Mouse (Mus musculus) gastrocnemius, postnatal 14 days (tissue): ENCODE data around the gene Usp50. TPM values are rescaled to one million over a fixed set of nuclear protein-coding genes. Genes with fewer than 3 reads are reported as not detected.

ENCODE experiments used
- DNase-seq: peaks from one replicate; pipeline ENCODE4 v3.0.0; 2021; ENCODE audit warnings: mixed read lengths
- intact Hi-C: fragments of 180-260 bp; cut with DNase I; formaldehyde crosslinking; loops from one replicate; pipeline ENCODE4 v1.15.1; 2025; ENCODE audit warnings: low total_unique reads
- total RNA-seq, 2 experiments: library from RNA; stranded (reverse); gene quantifications; 2 replicates each; pipeline ENCODE4 v1.2.3; 2021

The Usp50 gene
- total RNA-seq, 2 experiments from 2014 or later = 0.24 to 0.27 TPM

DNA sequence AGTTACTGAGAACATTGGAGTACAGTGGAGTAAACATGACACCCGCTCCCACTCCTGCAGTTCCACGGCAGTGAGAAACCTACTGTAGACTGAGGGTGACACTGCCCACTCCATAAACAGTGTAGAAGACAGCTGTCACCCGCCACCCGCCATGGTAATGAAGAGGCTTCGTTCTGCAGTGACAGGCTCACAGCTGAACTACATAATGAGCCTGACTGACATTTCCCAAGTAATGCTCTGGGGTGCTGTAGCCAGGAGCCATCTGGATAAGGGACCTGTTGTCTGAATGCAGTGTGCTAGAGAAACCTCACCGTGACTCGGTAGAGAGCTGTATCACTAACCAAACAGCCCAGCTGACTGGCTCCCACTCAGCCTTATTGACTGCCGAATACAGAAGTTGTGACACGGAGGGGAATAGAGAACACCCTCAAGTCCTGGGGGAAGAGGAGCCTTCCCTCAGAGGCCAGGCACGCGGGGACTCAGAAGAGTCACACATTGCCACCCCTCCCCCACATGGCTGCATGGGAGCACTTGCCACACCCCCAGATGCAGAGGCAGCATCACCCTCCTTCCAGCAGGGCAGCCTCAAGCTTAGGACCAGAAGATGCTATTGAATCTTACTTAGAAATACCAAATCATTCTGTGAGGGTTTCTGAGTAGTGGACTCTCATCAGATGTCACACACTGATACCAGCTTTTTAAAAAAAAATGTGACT is 17.2 kb downstream of the Usp50 start:
- intact Hi-C loops = no loop called here

DNA sequence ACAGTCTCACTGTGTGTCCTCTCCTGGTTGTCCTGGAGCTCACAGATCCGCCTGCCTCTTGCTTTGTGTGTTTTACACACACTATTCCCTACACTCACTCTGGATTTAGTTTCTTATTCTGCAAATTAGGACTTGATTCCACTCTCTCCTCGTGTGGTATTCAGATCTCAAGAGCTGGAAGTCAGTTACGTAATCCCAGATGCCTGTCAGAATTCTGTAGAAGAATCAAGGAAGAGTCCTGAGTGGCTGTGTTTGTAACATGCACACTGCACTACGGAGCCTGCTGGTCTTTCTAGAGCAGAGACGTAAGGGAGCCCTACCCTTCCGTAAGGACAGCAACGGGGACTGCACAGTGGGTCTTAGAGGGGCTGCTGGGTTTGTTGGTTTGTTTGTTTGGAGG is 23.9 kb downstream of the Usp50 start:
- DNase-seq = no peak
- intact Hi-C loops = no loop called here

More for the DNA sequence above, 17.2 kb downstream of the Usp50 start:
- no peak for DNase-seq

DNA sequence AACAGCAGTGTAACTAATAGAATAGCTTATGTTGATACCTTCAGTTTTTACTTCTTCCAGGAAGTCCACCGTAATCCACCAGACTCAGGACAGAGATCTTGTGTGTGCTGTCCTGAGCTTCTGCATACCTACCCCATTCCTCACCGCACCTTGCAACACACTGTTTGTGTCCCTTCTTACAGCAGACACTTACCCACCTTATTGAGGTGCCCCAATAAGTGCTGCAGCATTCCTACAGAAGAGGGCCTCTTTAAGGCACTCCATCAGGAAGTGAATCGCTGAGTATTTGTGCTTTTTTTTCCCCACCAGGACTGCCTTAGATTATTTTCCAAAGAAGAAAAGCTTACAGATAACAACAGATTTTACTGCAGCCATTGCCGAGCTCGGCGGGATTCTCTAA is 27.6 kb downstream of the Usp50 start:
- intact Hi-C loops = no loop called here
- no peak for DNase-seq

DNA sequence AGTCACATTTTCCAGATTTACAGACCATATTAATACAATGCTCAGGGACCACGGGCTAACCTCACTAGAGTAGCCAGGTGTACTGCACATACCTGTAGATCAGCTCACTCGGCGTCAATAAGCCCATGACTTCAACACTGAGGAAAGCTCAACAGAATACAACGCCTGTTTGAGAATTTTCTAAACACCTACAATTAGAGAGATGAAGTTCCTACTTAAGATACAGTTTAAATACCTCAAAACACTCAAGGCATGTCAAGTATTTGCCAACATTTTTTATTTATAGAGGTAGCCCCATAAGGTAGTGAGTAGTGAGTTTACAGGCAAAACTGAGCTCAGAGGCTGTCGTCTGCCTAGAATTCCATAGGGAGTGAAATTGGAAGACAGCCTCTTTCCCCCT is 39.9 kb downstream of the Usp50 start:
- intact Hi-C loops = no loop called here
- DNase-seq = no peak

DNA sequence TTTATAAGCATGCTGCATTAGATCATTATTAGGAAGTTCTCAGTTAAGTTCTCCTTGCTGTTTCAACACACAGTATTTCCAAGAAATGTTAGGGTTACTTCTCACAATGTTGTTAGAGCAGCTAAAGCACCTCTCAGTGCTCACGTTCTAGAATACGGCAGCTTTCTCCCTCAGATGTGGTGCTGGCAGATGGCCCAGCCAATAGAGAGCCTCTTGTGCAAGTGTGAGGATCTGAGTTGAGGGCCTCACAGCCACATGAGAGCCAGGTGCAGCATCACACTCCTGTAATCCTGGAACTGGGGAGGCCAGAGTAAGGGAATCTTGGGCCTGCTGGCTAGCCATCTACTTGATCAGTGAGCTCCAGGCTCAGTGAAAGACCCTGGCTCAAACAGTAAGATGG is 43.0 kb downstream of the Usp50 start:
- intact Hi-C loops = no loop called here
- DNase-seq = no peak

DNA sequence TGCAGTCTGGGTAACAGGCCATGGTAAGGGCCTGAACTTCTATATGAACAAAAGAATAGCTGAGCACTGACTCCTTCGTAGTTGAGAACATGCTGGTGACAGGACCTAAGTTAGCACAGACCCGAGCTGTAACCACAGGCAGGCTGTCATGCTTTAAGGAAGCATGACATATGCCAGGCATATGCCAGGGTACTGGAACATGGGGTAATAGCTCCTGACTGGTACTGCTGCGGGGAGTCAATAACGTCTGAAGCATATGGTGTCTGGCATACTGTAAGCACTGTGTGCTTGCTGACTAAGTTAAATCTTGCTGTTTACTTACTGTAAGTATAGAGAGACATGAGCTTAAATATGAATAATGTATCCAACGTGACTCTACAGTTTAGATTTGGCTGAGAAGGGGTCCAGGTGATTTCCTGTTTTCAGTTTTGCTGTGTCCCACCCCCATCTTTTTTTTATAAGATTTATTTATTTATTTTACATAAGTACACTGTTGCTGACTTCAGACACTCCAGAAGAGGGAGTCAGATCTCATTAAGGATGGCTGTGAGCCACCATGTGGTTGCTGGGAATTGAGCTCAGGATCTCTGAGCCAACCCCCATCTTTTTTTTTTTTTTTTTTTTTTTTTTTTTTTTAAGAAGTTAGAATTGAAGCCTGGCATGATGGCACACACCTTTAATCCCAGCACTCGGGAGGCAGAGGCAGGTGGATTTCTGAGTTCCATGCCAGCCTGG is 47.8 kb downstream of the Usp50 start:
- DNase-seq = no peak
- intact Hi-C loops = no loop called here

DNA sequence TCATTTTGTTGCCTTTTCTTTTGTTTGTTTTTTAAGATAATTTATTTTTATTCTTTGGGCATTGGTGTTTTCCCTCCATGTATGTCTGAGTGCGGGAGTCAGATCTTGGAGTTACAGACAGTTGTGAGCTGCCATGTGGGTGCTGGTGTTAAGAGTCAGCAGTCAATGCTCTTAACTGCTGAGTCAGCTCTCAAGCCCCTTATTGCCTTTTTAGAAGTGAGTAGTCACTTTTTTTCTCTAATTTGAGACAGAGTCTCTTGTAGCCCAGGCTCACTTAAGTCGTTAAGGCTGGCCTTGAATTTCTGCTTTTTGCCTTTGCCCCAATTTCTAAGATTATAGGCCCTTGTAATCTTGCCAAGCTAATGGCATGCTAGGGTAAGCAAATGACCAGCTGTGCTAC is 52.8 kb downstream of the Usp50 start:
- DNase-seq = no peak
- intact Hi-C loops = no loop called here

DNA sequence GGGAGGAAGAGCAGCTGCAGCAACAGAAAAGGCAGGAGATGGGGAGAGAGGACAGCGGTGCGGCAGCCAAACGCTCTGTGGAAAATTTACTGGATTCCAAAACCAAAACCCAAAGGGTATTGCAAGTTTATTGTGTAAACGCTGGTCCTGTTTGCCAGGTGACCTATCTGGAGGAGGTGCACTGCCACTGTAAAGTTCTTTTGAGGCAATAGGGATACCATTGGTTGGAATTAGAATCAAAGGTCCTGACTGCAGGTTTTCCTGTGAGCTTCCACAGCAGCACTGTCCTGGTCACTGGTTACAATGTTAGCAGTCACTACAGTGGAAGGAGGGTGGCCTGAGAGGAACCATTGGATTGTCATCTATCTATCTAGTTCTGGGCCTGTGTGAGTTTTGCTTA is 54.1 kb downstream of the Usp50 start:
- intact Hi-C loops = no loop called here

DNA sequence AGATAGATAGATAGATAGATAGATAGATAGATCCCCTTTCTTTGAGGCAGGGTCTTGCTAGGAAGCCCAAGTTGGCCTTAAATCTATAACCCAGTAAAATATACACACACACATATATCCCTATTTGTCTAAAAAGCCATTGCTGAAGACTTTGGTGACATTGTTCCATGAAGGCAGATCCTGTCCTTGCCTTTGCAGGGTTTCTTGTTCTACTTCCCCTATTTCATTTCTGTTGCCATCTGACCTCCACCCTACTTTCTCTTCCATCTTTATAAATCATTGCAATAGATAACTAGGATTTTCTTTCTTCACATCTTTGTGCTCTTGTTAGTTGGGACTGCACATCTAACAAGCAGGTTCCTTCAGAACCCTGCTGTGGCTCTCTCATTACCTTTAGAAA is 70.3 kb downstream of the Usp50 start:
- intact Hi-C loops = no loop called here
- DNase-seq = no peak

More for the DNA sequence above, 54.1 kb downstream of the Usp50 start:
- no peak for DNase-seq

DNA sequence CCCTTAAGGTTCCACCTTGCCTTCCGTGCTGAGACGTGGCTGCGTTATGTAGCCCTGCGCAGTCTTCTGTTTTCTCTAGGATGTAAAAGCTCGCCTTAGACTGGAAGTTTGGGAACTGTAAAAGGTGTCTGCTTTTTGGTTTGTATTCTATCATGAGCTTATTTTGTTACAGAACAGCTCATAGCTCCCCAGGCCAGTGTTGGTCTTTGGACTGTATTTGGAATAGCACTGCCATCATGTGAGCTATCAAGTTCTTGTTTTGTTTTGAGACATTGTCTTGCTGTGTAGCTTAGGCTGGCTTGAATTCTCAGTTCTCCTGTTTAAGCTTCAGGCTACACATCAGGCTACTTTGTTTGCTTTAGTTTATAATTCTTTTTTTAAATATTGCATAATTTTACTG is 70.7 kb downstream of the Usp50 start:
- intact Hi-C loops = no loop called here
- no peak for DNase-seq

DNA sequence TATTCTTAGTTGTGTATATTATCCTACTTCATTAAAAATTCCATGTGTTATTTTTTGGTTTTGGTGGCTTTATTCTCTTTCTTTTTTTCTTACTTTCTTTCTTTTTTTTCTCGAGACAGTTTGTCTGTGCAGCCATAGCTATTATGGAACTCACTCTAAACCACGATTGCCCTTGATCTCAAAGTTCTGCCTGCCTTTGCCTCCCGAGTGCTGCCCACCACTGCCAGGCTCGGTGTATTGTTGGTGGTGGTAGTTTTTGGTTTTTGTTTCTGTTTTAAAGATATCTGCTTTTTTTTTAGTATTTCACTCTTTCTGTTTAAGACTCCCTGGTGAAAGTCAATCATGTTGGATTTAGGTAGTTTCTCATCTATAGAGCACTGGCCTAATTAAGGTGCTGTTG is 74.9 kb downstream of the Usp50 start:
- DNase-seq = no peak
- intact Hi-C loops = no loop called here

DNA sequence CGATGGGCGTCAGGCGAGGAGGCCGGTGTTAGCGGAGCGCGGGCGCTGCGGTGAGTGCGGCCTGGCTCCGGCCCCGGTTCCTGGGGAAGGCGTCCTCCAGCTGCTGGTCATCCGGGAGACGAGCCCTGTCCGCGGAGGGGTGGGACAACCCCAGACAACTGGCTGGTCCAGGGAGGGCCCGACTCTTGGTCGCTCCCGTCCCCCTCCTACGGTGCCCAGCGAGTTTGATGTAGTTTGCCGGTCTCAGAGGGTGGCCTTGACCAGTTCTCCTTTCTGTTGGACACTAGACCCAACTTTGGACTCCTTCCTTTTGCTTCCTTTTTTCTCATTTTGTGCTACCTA is 75.9 kb downstream of the Usp50 start:
- DNase-seq = no peak
- intact Hi-C loops = no loop called here

DNA sequence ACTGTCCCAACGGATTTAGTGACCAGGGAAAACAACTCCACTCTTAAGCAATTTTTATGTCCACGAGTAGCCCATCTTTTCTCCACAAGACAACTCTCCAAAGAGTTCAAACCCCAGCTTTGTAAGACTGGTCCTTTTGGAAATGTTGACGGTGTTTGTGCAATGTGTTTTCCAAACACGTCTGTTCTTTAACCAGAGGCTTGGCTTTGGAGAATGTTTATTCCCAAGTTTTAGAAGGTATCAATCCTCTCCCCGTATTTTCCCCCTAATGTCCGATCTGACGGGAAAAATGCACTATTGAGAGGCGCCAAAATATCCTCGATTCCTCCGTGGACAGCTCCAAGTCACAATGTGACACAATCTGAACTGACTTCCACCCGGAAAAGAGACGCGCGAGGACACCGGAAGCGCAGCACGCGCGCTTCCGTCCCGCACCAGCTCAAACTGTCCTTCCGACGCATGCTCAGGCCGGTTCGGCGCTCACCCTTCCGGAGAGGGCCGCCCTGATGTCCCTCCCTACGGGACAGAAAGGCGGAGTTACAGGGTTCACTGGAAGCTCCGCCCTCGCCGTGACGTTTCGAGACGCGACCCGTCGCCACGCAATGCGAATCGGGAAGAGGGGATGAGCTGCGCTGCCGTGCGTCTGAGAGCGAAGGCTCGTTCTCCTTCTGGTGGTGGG is 76.4 kb downstream of the Usp50 start, which contains the start of gene Usp8:
Gene Usp8, plus strand, starts transcription at position 570 of the 679 bp plus-strand sequence.
- intact Hi-C loops = no loop called here
- DNase-seq = peak; percentile 98

DNA sequence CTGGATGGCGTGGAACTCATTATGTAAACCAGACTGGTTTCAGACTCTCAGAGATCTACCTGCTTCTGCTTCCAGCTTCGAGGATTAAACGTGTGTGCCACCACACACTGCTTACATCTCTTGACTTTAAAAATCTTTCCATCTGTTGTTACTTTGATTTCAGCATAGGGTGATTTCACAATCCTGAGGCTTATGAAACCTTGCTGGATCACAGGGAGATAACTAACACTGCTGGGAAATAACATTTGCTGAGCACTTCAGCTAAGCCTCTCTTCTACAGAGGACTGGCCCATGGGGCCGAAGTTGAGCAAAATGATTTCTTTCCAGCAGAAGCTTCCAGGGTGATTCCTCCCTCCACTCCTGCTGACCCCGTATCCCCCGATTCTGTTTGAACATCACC is 88.0 kb downstream of the Usp50 start:
- no peak for DNase-seq
- intact Hi-C loops = no loop called here

DNA sequence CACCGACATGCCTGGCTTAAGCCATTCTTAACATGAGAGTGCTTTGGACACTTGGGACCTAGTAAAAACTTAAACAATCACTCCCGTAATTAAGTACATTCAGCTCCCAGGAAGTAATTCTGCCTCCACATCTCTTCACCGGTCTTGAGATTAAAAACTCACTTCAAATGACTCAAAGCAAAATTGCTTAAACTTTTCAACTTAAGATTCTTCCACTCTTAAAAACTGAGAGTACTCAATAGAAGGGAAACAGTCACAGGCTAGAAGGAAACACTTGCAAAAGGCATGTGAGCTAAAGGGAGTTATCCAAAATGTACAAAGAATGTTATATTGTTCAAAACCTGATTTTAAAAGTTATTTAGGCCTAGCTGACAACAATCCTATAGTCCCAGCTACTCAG is 92.0 kb downstream of the Usp50 start:
- DNase-seq = no peak
- intact Hi-C loops = no loop called here

DNA sequence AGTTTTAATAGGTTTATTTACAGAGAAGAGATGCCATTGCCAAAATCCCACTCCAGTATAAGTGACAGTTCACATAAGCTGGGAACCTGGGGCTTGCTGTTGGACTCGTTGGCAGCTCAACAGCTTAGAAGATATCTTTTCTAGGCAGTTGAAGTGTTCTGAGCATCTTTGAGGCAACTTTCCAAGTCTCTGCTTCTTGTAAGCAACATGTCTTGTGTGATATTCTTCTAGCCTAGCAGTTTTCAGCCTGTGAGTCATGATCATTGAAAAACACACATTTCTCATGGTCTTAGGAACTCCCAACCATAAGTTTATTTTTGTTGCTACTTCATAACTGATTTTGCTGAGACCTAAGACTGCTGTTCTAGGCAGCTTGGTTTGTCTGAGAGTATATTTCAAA is 100.3 kb downstream of the Usp50 start:
- intact Hi-C loops = no loop called here
- DNase-seq = no peak

DNA sequence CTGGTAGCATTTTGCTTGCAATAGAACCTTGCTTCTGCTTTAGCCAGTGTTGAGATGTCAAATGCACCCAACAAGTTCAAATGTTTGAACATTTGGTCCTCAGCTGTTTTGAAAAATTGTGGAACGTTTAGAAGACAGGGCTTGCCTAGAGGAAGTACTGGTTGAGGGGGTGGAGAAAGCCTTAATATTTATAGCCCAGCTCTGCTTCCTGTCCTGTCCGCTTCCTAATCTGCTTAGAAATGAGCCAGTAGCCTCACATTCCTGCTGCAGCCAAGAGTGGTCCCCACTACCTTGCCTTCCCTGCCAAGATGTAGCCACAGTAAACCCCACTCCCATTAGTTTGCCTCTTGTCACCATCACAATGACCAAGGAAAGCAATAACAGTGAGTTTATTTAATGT is 100.9 kb downstream of the Usp50 start:
- intact Hi-C loops = no loop called here
- no peak for DNase-seq

DNA sequence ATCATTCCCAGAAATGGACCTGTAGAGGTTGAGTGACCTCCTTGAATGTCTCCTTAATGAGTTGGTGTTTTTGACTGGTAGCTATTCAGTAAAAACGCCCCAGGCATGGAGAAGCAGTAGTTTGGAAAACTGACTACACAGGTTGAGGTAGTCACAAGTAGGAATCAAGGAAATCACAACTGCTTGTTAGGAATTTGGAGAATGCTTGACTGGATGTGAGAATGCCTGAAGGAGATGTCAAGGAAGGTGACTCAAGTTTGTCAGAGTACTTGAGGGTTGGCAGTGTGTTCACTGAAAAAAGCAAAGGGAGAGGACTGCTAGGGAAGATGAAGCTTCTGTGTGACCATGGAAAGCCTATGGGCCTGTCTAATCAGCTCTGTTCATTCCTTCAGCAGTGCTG is 105.9 kb downstream of the Usp50 start:
- intact Hi-C loops = no loop called here
- no peak for DNase-seq

DNA sequence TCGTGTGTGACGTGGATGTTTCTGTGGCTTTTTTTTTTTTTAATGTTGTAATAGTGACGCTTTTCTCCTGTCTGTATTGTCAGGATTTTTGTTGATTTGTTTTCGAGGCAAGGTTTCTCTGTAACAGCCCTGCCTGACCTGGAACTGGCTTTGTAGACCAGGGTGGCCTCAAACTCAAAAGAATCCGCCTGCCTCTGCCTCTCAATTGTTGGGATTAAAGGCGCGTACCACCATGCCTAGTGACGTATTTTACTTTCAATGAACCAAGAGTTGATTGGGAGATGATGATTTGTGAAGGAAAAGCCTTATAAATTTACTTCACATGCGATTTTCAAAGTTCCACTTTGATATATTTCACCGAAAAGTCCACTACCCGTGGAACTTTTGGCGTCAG is 107.2 kb downstream of the Usp50 start, which contains the start of gene Gabpb1:
Gene Gabpb1, minus strand, starts transcription at position 216 of the 394 bp plus-strand sequence.
- intact Hi-C loops = no loop called here
- no peak for DNase-seq

DNA sequence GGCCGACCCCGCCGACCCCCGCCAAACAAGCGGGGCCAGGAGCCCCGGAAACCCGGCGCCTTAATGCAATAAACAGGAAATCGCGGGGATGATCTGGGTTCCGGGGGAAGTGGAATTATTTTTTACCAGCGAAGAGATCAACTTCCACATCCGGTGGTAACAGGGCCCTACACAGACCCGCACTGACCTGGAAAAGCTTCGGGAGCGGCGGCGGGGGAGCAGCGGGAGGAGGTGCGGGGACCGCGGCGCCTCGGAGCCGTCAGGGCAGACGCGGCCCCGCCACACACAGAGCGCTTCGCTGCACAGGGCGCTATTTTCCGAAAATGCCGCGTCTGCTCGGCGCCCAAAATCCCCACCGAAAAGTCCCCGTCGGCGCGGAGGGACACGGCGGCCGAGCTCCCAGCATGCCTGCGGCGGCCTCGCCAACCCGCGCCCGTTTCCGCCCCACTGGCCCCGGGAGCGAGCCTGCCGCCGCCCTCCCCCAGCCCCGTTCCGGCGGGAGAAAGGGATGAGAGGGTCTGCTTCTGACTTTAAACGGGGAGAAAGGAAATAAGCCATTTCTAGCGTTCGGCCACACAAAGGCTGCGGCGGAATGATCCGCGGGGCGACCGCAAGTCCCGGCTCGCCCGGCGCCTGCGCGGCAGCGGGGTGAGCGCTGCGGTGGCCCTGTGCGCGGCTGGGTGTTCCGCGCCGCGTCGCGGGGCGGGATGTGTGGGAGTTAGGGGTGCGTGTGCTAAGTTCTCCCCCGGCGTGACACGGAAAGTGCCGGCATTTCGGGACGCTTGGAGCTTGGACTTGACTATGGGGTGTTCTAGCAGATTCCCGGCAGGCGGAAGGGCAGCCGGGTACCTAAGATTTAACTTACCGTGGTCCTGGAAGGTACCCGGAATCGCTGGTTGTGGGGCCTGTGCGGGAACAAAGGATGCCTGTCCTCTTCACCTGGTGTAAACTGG is 107.8 kb downstream of the Usp50 start:
- intact Hi-C loops = no loop called here
- peak; percentile 87 for DNase-seq
